Mouse (Mus musculus) forebrain, embryonic 14.5 days (tissue): ENCODE results near the gene Hectd1. TPM values are rescaled to one million over a fixed set of nuclear protein-coding genes. Genes with fewer than 3 reads are reported as not detected.

Experiments used
- ATAC-seq: fragments of 200-750 bp; cut with Nextera tagmentation; 2 replicates; pipeline ENCODE4 v1.8.0; 2017; ENCODE audit warnings: mild to moderate bottlenecking, moderate library complexity
- DNase-seq: peaks from one replicate; pipeline ENCODE4 v3.0.0-alpha.2; 2015; ENCODE audit warnings: low spot score
- H3K27ac ChIP-seq: fragments of 300-500 bp; sonication (generic); 2 replicates; pipeline ENCODE4 v1.5.1; 2014; ENCODE audit warnings: low read depth, mild to moderate bottlenecking, control low read depth, low read length, moderate library complexity
- H3K27me3 ChIP-seq: fragments of 300-500 bp; sonication (generic); replicated peaks from 2 replicates; pipeline ENCODE4 v1.6.1; 2014; ENCODE audit warnings: low read length, control low read depth, mixed read lengths; ENCODE audit not compliant: control insufficient read depth, insufficient read depth
- H3K36me3 ChIP-seq: fragments of 300-500 bp; sonication (generic); 2 replicates; pipeline ENCODE4 v1.6.1; 2014; ENCODE audit warnings: low read length, control low read depth; ENCODE audit not compliant: control insufficient read depth, insufficient read depth
- H3K4me1 ChIP-seq: fragments of 300-500 bp; sonication (generic); 2 replicates; pipeline ENCODE4 v1.6.1; 2014; ENCODE audit warnings: antibody characterized with exemption, low read length, control low read depth; ENCODE audit not compliant: control insufficient read depth, insufficient read depth
- H3K4me2 ChIP-seq: fragments of 300-500 bp; sonication (generic); 2 replicates; pipeline ENCODE4 v1.6.1; 2014; ENCODE audit warnings: mild to moderate bottlenecking, control low read depth, low read length
- H3K4me3 ChIP-seq: fragments of 300-500 bp; sonication (generic); 2 replicates; pipeline ENCODE4 v1.5.1; 2014; ENCODE audit warnings: low read depth, low read length, control low read depth
- H3K9ac ChIP-seq: fragments of 300-500 bp; sonication (generic); 2 replicates; pipeline ENCODE4 v1.6.1; 2014; ENCODE audit warnings: mild to moderate bottlenecking, low read length, control low read depth, moderate library complexity
- H3K9me3 ChIP-seq: fragments of 300-500 bp; sonication (generic); replicated peaks from 2 replicates; pipeline ENCODE4 v1.6.1; 2016; ENCODE audit warnings: low read length, control low read depth, mixed read lengths; ENCODE audit not compliant: control insufficient read depth
- whole genome bisulfite sequencing: fragments of 180-500 bp; shearing (Covaris S2); extraction: QIAGEN DNeasy Blood & Tissue Kit; methylation state at CpG from one replicate; pipeline ENCODE4 v1.1.7; 2014; 5-methylcytosine and 5-hydroxymethylcytosine counted together
- polyA plus RNA-seq: library from polyadenylated mRNA; unstranded; fragments of >200 nt; fragmentation: Nextera tagmentation; extraction: Ambion mirVana; gene quantifications from 2 replicates; pipeline ENCODE4 v1.2.1, GENCODE M21; 2014

Hectd1 gene
- polyA plus RNA-seq = 31.1 and 37.1 TPM in 2 replicates

DNA sequence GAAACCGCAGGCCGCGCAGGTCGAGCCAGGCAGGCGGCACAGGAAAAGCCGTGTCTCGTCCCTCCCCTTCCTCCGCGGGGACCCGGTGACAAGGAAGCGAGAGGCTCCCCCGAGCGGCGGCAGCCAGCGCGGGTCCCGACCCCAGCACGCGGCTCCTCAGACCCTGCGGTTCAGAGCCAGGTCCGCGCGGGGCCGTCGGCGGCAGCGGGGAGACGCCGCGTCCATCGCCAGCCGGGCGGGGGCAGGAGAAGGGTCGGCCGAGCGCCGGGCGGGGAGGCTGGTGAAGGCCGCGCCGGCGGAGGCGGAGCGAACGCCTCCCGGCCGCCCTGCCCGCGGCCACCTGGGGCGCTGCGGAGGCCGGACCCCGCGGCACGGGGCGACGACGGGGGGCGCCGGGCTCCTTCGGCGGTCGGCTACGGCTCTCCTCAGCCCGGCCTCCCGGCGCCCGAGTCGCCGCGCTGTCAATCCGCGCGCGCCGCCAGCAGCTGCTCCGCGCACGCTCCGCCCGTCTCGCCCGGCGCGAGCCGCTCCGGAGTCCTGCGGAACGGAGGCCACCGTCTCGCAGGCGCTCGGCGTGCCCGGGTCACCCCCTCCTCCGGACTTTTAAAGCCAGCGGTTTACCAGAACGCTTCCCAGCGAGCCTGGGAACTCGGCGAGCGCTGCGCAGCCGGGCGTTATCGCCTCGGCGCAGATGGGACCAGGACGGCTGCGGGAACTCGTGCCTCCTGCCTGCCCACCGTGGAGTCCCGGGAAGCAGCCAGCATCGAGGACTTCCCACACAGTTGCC is at the start of gene Hectd1:
Gene Hectd1 (minus strand): TSS at position 247 of the 787 bp plus-strand sequence.
- peaks cover 8% of the 10 kb centered on the region for H3K36me3 ChIP-seq
- peak; percentile 94 for ATAC-seq
- peak within 1 kb of the TSS; percentile 100 for H3K9ac ChIP-seq
- peak; percentile 86 for DNase-seq
- peak within 1 kb of the TSS; percentile 98 for H3K27ac ChIP-seq
- H3K4me1 ChIP-seq = peaks cover 5% of the 10 kb centered on the region
- peak within 1 kb of the TSS; percentile 74 for H3K4me2 ChIP-seq
- H3K9me3 ChIP-seq = no peaks in the 10 kb centered on the region
- H3K4me3 ChIP-seq = peak within 1 kb of the TSS; percentile 95
- WGBS = under 1% methylated on average over 75 of the region's 114 CpGs
- no peaks in the 10 kb centered on the region for H3K27me3 ChIP-seq

DNA sequence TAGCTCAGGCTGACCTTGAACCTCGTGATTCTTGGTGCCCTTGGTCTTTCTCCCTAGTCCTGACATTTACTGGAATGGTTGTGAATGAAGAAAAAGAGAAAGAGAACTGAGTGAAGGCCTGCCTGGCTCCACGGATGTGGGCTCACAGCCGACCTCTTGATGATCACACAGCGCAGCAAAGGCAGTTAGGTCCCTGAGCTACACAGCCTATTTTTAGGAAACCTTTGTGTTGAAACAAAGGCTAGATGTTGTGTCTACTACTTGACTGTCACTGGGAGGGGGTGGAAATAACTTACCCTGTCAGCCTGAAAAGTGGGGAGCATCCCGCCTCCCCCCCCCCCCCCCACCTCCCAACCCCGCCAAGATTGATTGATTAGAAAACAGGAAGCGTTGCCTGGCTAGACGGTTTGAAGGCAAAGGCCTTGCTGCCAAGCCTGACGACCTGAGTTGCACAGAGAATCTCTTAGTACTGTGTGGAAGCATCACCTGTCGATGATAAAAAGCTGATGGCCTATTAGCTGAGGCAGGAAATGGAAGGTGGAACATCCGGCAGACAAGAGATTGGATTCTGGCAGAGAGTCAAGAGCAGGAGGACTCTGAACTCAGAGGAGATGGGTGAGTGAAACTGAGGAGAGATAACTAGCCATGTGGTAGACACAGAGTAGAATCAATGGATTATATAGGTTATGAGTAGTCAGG is 42.3 kb upstream of the Hectd1 start:
- Histone ChIP-seq H3K36me3 (no peaks in the 10 kb centered on the region), H3K4me3 (no peak overlapping the region), H3K27ac (no peak overlapping the region), H3K27me3 (no peaks in the 10 kb centered on the region), H3K9ac (no peak overlapping the region), H3K4me2 (no peak overlapping the region), H3K4me1 (0 out of 2 replicates have a peak, but pooled peaks cover 2% of the 10 kb centered on the region), H3K9me3 (no peaks in the 10 kb centered on the region)
- 82% methylated on average over 11 of the region's 11 CpGs for WGBS
- DNase-seq (no peak), ATAC-seq (no peak)

DNA sequence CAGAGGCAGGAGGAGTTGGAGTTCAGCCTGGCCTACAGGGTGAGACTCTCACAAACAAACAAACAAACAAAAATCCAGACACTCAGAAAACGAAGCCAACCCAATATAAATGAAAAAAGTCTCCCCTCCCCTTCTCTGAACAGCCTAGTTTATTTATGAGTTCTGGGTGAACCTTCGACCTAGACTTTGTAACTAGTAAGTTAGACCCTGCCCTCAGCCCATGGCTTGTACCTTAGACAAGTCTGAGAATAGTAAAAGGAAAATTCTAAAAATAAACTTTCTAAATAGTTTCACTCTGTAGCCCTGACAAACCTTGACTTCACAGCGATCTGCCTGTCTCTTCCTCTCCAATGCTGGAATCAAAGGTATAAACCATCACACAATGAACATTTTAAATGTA is 40.2 kb upstream of the Hectd1 start:
- no peaks in the 10 kb centered on the region for H3K27me3 ChIP-seq
- H3K4me3 ChIP-seq = no peak overlapping the region
- no peak for ATAC-seq

DNA sequence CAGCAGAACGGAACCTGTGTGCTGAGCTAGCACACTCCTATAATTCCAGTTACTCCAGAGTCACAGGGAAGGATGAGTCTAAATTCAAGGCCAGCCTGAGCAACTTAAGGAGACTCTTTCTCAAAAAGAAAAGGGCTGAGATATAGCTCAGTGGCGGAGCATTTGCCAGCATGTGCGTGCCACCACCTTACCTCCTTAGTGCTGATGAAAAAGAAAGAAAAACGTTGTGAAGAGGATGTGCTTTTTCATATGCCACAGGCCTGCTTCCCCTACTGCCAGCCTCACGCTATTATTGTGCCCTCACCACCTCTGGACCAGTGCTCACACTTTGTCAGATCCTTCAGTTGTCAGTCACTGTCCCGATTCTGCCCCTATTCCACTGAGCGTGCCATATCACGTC is 37.7 kb upstream of the Hectd1 start:
- Histone ChIP-seq H3K4me1 (peaks cover 16% of the 10 kb centered on the region), H3K36me3 (no peaks in the 10 kb centered on the region), H3K4me2 (no peak overlapping the region), H3K9me3 (no peaks in the 10 kb centered on the region), H3K27me3 (no peaks in the 10 kb centered on the region), H3K4me3 (no peak overlapping the region), H3K9ac (no peak overlapping the region), H3K27ac (no peak overlapping the region)
- no peak for DNase-seq
- 82% methylated on average over 8 of the region's 8 CpGs for WGBS
- ATAC-seq = no peak

More for the DNA sequence above, 40.2 kb upstream of the Hectd1 start:
- Histone ChIP-seq H3K4me2 (no peak overlapping the region), H3K9me3 (no peaks in the 10 kb centered on the region), H3K4me1 (peaks cover 16% of the 10 kb centered on the region), H3K27ac (no peak overlapping the region), H3K36me3 (no peaks in the 10 kb centered on the region), H3K9ac (no peak overlapping the region)
- 82% methylated on average over 3 of the region's 3 CpGs for WGBS
- no peak for DNase-seq

DNA sequence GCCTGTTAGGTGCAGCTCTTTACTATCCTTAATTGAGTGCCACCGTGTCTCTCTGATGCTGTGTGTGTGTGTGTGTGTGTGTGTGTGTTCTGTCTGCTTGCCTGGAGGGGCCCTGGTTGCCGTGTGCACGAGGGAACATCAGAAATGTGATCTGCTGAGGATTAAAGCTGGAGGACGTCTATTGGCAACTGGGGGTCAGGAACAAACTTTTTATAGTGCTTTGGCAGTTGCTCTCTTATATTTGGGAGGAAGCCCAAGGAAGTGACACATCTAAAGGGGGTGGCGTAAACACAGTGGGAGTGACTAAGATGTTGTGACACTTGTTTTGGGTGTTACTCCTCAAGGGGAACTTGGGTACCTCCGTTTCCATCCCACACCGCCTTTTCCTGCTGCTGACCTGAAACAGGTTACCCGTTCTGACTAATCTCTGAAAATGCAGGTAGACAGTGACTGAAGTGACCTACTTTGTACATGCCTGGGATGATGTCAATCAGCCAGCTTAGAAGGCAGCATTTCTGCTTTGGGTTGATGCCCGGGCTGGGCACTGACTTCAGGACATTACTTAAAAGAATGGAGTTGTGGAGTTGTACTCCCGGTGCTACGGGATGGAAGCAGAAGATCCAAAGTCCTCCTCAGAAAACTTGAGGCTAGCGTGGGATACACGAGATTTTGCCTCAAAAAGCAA is 37.0 kb upstream of the Hectd1 start:
- no peaks in the 10 kb centered on the region for H3K27me3 ChIP-seq
- ATAC-seq (peak; percentile 19), DNase-seq (no peak)
- H3K27ac ChIP-seq = peak overlapping the region; percentile 48; the same call in 1 of the 2 replicates
- WGBS = 55% methylated on average over 13 of the region's 13 CpGs
- H3K36me3 ChIP-seq = no peaks in the 10 kb centered on the region
- no peaks in the 10 kb centered on the region for H3K9me3 ChIP-seq
- H3K4me2 ChIP-seq = no peak overlapping the region
- no peak overlapping the region for H3K9ac ChIP-seq
- peaks cover 16% of the 10 kb centered on the region for H3K4me1 ChIP-seq
- H3K4me3 ChIP-seq = no peak overlapping the region

DNA sequence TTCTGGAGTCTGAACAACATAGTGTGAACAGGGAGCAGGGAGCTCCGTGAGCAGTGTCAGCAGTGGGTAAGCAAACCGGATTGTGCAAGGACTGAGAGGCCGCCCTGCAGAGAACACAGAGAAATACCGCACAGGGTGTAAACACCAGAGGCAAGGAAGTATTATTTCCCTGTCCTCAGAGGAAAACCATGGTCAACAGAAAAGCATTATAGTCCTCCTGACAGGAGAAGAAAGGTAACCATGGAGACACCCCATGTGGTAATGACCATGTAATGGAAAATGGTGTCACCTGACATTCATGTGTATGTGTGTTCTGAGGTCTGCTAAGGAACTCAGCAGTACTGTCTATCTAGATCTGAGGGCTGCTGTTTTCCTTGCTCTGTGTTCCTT is 36.4 kb upstream of the Hectd1 start:
- ATAC-seq (peak; percentile 82), DNase-seq (peak; percentile 78)
- H3K27ac ChIP-seq = 0 out of 2 replicates have a peak overlapping the region, but pooled peaks have one; percentile 52
- no peaks in the 10 kb centered on the region for H3K36me3 ChIP-seq
- peak overlapping the region; percentile 18; the same call in 1 of the 2 replicates for H3K4me2 ChIP-seq
- H3K9ac ChIP-seq = no peak overlapping the region
- 2% methylated on average over 4 of the region's 4 CpGs for WGBS
- H3K27me3 ChIP-seq = no peaks in the 10 kb centered on the region
- no peak overlapping the region for H3K4me3 ChIP-seq
- H3K9me3 ChIP-seq = no peaks in the 10 kb centered on the region
- H3K4me1 ChIP-seq = peaks cover 16% of the 10 kb centered on the region

DNA sequence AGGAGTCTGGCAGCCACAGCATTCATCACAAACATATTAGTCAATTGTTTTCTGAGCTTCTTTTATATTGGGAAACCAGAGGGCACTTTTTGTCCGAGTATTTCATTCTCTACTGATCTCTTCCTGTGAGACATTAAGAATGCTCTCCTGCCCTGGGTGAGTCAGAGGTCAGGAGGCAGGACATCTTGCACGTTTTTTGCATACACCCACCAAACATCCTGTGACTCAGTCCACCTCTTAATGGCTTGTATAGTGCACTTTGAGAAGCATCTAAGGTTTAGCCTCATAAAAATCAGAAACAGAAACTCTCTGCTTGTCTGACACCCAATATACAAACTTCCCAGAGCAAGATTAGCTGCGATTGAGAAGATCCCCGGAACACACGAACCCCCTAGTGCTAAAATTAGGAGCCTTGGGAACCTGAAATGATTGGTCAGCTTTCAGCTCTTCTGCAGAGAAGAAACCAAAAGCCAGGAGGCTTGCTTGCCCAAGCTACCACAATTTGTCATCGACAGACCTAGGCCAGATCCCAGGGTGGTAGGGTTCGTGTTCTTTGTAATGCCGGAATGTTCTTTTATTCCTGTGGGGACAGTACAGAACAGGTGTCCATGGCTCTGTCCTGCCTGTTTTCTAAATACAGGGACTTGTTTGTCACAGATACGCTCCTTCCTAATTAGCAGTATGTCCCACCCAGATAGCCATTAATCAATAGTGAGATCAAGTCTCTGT is 35.9 kb upstream of the Hectd1 start:
- ATAC-seq = peak; percentile 11; the same call in 1 of the 2 replicates
- no peak overlapping the region; the same call in 1 of the 2 replicates for H3K9ac ChIP-seq
- H3K9me3 ChIP-seq = no peaks in the 10 kb centered on the region
- H3K27me3 ChIP-seq = no peaks in the 10 kb centered on the region
- DNase-seq = no peak
- H3K4me2 ChIP-seq = peak overlapping the region; percentile 18; the same call in 1 of the 2 replicates
- H3K36me3 ChIP-seq = no peaks in the 10 kb centered on the region
- no peak overlapping the region for H3K4me3 ChIP-seq
- WGBS = 31% methylated on average over 9 of the region's 9 CpGs
- peaks cover 16% of the 10 kb centered on the region for H3K4me1 ChIP-seq
- H3K27ac ChIP-seq = 0 out of 2 replicates have a peak overlapping the region, but pooled peaks have one; percentile 52
